Comparison of ENCODE assay signal across 8 mouse cellular contexts in genomic region chr11:57727303-57727969, GRCm38 (mm10).
DNase-seq lines count a peak whose midpoint lies in the region; ATAC-seq lines count a peak whose summit lies in the region.

No protein-coding gene starts in this region.

- peak; percentile 17 for DNase-seq in cerebellum, adult 11 months
- DNase-seq in fibroblast of lung, adult 2 months (ENCODE audit: low read depth) = peak; percentile 51
- peak; percentile 54 for DNase-seq in kidney, adult 11 months
- peak; percentile 6 to 40 for DNase-seq in left cerebral cortex, adult 18-20 months (ENCODE audit: low spot score in 2 of 2)
- no peak for DNase-seq in heart, postnatal 10 days
- no peak for DNase-seq in yolk sac, embryonic 10.5 days (ENCODE audit: low spot score)
- no peak for DNase-seq in spleen, postnatal 4 days (ENCODE audit: low spot score in 2 of 2)

- intact Hi-C loops in heart, postnatal 10 days (cut with DNase I) = no loop called here

- 0 out of 2 replicates have a peak, but pooled peaks have one; percentile 18 for ATAC-seq in megakaryocyte, adult 5-6 weeks (ENCODE audit: poor library complexity, severe bottlenecking)

Comparison
In these comparisons a context has a peak if more than half of its experiments do, and no peak if none do; other contexts are left out.
1. DNase-seq: peak in cerebellum, adult 11 months (single experiment), fibroblast of lung, adult 2 months (single experiment), kidney, adult 11 months (single experiment) and left cerebral cortex, adult 18-20 months (2 of 2); none in heart, postnatal 10 days (0 of 2), yolk sac, embryonic 10.5 days (single experiment) and spleen, postnatal 4 days (0 of 2).